Mouse (Mus musculus) cerebellum, adult 11-12 months (tissue): ENCODE measurements at regions not wholly inside any gene's neighbourhood (a gene's known extent, or its start where the extent isn't known, plus 50 kb on each side); places are given as distances from the start of the nearest gene placed in this dataset.

ENCODE experiments used
- DNase-seq: peaks from one replicate; pipeline ENCODE4 v3.0.0; 2022

GRCm38 (mm10) chr2:161164320-161164719 lies 55.4 kb upstream of the Chd6 start:
- no peak for DNase-seq
